Mouse (Mus musculus) activated CD4-positive, CD25-positive, alpha-beta regulatory T cell, adult 4 months (primary cell): ENCODE measurements at regions not wholly inside any gene's neighbourhood (a gene's known extent, or its start where the extent isn't known, plus 50 kb on each side); places are given as distances from the start of the nearest gene placed in this dataset.

Source experiments
- ATAC-seq: one replicate; pipeline ENCODE4 v1.8.0; 2017

DNA sequence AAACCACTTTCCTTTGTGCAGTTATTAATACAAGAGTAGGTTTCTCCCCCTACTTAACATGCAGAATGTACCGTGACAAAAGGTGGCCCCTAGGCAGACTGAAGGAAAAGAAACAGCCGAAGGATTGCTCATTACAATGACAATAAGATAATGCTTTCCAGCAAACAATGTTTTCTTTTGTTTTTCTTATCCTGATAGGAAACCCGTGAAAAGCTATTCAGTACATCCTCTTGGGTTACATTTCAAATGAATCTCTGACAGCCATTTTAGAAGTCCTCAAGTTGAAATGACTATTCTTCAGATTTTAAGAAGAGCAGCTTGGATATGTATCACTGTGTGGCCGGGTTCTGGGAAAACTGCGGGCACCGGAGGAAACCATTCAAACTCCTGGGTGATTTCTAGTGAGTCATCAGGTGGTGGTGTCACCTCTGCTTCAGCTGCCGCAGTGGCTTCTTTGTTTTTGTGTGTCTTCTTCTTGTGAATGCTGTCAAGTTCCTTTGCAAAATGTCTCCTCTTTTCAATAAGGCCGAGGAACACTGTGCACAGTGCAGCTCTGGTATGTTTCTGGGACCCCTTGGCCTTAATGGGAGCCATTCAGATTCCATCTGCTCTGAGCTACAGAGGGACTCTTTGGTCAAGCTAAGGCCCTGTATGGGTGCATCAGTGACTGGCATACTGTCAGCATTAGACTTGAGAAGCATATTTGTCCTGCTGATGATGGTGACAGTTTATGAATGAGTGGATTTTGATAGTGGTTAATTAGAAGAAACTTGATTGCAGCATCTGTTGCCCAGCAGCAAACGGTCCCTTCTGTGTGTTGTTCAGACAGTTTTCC lies 393.1 kb downstream of the Rnd3 start:
- ATAC-seq, result no peak

- ATAC-seq, result no peak
Measured at GRCm38 (mm10) chr2:50755160-50755559, 393.8 kb downstream of the Rnd3 start.

GRCm38 (mm10) chr2:50752408-50752807 lies 396.5 kb downstream of the Rnd3 start:
- ATAC-seq, result no peak

DNA sequence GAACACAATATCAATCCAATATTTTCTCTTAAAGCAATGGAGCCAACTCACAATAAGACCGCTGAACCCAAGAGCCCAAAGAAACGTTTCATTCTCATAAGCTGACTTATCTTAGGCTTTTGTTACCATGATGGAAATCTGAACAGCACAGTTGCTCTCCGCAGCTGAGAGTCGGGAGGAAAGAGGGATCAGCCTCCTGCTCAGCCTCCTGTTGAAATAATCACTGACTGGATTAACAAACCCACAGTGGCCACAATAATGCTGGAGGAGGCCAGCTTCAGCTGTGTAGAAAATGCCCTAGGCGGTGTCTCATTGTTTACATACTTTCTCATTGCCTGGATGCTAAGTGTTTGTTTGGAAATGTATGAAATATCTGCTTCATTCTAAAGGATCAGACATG lies 398.1 kb downstream of the Rnd3 start:
- ATAC-seq, result no peak

GRCm38 (mm10) chr2:50744625-50745214 lies 404.2 kb downstream of the Rnd3 start:
- no peak for ATAC-seq

GRCm38 (mm10) chr2:50743785-50744258 lies 405.1 kb downstream of the Rnd3 start:
- ATAC-seq, result no peak

- no peak for ATAC-seq
Measured at GRCm38 (mm10) chr2:50742421-50742820, 406.5 kb downstream of the Rnd3 start.

DNA sequence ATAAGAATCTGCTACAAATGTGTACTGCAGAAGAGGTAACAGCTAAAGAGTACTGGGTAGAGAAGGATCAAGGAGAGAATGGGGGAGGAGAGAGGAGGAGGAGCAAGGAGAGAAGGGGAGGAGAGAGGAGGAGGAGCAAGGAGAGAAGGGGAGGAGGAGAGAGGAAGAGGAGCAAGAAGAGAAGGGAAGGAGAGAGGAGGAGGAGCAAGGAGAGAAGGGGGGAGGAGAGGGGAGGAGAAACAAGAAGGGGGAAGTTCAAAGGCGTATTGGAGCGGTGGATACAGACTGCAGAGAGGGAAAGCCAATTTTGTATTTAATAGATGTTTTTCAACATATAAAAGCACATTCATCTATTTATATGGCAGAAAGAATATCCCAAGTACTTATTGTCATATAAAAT lies 407.6 kb downstream of the Rnd3 start:
- no peak for ATAC-seq

DNA sequence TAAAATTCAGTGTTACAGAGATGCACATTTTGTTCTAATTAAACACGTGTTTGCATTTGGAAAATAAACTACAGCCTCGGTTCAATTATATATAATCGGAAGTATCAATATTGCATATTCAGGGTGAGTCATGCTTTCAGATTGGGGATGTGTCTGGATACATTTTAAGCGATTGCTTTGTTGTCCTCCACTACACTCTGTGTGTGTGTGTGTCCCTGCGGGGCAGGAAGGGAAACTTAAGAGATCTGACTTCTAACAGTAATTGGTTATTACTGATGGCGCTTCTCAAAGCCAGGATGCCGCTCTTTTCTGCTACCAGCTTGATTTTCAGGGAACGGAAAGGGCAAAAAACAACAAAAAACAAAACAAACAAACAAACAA lies 409.3 kb downstream of the Rnd3 start:
- no peak for ATAC-seq

DNA sequence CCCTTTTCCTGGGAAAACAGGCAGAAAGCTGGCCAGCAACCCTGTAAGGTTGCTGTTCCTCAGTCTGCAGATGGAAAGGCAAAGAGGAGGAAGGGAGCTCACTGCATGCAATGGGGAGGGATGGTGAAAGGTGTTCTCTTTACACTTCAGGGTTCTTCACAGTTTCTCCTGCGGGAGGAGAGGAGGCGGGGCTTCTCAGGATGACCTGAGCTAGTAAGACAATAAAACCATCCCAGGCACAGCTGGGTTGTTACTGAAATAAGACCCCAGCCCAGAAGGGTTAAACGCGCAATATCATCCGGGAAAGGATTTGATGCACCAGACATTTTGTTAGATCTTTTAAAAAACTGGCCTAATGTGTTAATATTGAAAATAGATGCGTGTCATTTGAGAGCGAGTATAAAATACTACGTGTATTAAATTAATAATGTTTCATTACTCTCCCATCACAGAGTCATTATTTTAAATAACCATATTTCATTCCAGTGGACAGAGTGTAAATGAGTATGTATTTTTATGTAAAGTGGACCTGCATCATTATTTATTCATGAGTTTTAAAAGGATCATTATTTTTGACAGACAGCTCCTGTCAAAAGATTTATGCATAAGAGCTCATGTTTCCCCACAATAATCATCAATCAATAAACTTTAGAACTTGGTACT lies 409.8 kb downstream of the Rnd3 start:
- no peak for ATAC-seq

DNA sequence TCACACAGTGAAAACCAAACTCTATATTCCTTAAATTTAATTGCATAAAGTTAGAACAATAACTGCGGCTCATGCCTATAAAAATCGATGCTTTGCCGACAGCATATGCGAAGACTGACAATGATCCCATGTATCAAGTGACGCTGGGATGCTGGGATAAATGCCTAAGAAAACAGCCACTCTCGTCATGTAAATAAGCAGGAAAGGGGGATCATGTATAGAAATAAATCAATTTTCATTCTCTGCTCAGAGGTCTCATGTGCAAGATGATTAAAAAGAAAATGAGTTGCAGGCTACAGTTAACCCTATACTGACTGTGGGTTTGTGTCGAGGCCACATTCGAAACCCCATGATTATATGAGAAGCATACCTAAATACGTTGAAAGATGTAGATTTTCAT lies 411.2 kb downstream of the Rnd3 start:
- ATAC-seq, result no peak

GRCm38 (mm10) chr2:50735029-50735428 lies 413.9 kb downstream of the Rnd3 start:
- ATAC-seq, result no peak

GRCm38 (mm10) chr2:50706652-50707051 lies 410.1 kb upstream of the Mmadhc start:
- no peak for ATAC-seq

- no peak for ATAC-seq
Measured at GRCm38 (mm10) chr2:50704297-50704696, 407.7 kb upstream of the Mmadhc start.

DNA sequence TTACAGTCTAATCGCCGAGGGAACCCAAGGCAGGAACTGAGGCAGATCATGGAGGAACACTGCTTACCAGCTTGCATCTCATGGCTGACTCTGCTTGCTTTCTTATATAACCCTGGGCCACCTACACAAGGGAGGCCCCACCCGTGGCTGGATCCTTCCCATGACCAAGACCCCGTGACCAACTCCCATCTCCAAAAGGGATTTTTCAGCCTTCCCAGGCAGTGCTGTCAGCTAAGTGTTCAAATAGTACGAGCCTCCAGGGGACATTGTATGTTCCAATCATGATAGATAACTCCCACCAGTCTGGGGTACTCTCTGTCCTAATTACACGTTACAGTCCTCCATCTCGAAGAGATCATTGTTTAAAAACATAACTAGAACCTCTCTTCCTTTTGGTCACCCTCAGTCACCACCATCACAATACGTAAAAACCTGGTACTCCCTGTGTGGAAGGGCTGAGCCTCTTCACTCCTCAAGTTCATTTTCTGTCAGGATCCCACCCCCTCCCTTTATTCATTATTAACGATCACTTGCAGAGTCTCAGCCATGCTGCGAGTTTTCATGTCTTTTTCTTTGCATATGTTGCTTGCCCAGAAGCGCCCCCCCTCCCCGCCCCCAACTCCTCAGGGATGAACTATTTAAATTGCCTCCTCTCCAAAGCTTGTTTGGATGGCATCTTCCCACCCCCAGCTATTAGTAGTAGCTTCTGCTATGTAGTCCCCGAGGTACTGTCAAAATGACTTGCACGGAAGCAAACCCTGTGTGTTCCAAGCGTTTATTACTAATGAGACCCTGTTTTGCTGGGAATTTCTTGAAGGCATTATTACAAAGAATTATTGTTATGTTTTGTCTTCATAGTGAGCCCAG lies 406.2 kb upstream of the Mmadhc start:
- ATAC-seq, result no peak

GRCm38 (mm10) chr2:50698841-50699240 lies 402.2 kb upstream of the Mmadhc start:
- no peak for ATAC-seq

DNA sequence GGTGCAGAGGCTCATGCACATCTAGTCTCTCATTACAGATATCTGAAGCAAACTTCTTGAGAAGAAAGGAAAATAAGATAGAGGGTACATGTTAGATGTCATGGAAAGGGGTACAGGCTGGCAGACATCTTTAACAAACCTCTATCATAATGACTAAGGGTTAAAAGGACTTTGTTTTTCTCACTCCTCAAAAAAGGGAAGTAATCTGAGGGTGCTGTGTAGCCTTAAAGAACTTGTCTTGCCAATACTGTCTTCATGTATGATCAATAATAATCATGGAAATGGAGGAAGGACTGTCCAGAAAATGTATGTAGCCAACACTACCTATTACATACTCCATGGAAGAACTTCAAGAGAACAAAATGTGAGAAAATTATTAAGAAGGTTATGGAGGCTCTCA lies 400.0 kb upstream of the Mmadhc start:
- ATAC-seq, result no peak

DNA sequence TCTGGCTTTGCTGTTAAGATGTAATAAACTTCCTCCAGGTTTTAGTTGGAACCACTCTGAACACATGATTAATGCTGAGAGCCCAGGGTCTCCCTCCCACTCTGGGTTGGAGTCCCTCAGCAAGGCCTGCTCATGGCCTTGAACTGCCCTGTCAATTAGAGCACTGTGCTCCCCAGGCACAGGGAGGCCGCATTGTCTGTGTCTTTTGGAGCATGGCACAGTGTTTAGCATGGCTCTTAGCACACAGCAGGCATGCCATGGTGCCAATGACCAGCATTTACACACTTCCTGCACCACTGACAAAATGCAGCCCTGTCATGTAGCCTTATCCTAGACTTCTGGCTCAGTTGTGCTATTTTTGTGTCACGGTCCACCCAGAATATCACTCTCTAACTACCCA lies 398.2 kb upstream of the Mmadhc start:
- ATAC-seq, result no peak

DNA sequence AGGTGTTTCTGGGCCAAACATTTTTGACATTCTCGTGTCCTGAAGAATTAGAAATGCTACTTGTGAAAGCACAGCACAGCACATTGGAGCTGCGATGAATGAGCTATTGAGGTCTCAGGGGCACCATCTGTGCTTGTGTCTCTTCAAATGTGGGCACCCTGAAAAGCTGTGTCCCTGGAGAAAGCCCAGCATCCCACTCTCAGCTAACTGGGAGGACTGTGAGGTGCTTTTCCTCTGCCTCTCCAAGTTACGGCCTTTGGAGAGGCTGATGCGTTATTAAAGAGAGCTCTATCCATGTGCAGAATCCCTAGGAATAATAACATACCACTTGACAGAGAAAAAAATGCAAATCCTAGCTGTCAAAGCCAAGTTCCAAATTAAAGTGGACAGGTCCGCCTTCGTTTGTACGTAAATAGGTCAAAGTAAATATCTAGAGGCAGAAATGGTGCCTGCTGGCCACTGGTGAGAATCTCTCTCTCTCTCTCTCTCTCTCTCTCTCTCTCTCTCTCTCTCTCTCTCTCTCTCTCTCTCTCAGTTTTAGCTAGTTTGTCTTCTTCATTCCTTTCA lies 397.3 kb upstream of the Mmadhc start:
- no peak for ATAC-seq

GRCm38 (mm10) chr2:50690120-50691103 lies 393.8 kb upstream of the Mmadhc start:
- ATAC-seq, result no peak

- ATAC-seq, result no peak
Measured at GRCm38 (mm10) chr2:50687672-50688151, 391.1 kb upstream of the Mmadhc start.
